Mouse (Mus musculus) mesoderm, embryonic 11.5 days (tissue): Measurements from ENCODE around the gene Rpn2.

Experiments used
- DNase-seq: peaks from one replicate; pipeline ENCODE4 v3.0.0-alpha.2; 2012; ENCODE audit warnings: low read depth, low spot score

The Rpn2 gene

DNA sequence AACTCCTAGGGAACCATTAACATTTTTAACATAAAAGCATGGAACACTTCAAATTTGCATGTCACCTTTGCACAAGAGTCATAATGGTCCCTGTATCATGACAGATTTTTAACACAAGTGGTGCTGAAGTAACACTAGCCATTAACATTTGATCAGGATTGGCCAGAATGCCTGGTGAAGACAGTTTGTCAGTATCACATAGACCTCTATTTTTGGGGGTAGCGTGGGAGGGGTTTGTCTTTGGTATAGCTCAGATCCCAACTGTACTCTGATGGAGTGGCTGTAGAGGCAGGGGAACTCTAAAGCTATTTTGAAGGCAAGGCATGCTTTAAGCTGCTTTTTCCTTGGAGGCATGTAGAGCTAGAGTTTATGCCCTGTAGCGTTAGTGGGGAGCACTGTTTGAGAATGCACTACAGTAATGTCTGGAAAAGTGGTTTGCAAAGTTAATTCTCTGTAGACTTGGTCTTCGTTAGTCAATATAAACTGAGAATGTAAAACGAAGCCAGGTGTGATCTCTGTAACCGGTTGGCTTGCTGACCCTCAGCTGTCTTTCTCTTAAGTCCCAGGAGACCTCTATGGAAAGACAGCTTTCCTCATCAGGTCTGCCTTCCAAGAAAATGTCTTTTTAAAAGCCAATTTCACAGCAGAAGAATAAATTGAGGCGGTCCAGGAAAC lies 32.3 kb downstream of the Rpn2 start:
- no peak for DNase-seq

DNA sequence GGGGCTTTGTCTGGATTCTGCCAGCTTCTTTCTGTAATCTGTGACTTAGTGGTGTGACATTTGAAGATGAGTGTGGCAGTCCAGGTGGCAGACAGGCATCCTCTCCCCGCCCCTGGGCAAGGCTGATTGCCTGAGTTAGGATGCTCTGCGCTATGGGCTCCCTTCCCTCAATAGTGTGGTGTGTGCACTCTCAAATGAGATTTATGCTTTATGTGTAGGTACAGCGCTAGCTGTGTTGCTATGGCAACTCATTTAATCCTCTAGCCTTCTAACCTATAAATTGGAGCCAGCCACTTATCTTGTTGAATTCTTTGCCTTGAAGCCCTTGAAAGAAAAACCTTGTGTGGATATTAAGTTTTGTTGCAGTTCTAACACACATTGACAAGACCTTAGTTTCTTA lies 34.9 kb downstream of the Rpn2 start:
- DNase-seq: no peak

DNA sequence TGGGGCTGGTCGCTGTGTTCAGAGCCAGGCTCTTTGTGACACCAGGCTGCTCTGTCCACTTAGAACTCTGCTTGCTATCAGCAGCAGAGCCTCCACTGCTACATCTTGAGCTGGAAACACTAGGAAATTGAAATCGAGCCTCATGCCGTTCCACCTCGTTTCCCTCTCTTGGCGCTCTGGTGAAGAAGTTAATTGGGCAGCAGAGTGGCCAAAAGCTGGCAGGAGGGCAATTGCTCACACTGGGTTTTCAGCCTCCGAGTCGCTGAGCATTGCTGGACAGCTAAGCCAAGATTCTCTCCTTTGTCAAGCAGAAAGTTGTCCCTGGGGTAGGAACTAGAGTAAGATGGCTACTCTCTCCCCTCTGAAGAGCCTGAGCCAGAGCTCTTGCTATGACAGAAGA lies 35.5 kb downstream of the Rpn2 start:
- no peak for DNase-seq

- DNase-seq: no peak
These were observed 36.7 kb downstream of the Rpn2 start for GRCm38 (mm10) chr2:157315486-157315885.

- no peak for DNase-seq
These were observed 37.6 kb downstream of the Rpn2 start for GRCm38 (mm10) chr2:157316358-157316933.

GRCm38 (mm10) chr2:157317220-157317619 lies 38.4 kb downstream of the Rpn2 start:
- DNase-seq: no peak

DNA sequence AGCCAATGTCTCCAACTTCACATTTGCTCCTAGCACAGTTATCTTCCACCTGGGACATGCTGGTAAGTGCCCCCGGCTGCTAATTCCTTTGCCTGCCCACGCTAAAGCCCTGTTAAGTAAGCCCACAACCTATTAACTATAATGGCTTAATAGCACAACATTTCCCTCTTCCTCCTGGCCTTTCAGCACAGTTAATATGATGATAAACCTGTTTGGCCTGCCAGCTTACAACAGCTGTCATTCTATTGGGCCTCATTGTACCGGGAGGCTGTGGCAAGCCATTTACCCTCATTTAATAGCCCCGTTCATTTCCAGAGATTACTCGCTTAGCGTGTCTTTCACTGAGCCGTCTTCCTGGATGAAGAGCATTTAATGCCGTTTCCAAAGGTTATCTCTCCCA lies 41.3 kb downstream of the Rpn2 start:
- DNase-seq: no peak

- DNase-seq: no peak
These were observed 42.1 kb downstream of the Rpn2 start for GRCm38 (mm10) chr2:157320886-157321285.

DNA sequence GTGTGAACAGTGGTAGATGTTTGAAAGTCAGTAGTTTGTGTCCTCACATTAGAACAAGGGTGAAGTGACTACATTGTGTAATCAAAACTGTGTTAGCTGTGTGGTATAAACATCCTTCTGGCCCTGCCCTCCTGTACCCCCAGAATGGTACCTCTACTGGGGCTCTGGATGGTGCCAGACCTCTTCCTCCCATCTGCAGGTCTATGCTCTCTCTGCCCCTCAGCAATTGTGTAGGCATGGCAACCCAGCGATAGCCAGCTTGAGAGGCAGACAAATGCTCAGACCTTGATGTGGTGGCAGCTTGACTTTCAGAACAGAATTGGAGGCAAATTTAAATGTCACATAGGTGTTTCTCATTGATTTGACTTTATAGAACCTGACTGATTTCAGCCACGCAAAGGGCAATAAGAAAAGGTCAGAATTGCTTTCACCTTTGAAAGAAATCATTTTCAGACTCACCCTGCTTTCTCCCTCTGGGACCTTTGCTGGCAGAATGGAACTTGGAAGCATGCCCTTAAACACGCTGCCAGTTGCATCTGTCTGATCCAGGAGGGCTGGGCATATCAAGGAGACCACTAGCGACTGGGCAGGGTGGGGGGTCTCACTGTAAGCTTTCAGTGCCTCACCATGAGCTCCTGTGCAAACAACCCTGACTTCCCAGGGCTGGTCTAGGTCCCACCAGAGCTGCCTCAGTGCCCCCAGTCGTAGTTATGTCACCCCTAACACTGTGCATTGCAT lies 43.4 kb downstream of the Rpn2 start:
- no peak for DNase-seq

DNA sequence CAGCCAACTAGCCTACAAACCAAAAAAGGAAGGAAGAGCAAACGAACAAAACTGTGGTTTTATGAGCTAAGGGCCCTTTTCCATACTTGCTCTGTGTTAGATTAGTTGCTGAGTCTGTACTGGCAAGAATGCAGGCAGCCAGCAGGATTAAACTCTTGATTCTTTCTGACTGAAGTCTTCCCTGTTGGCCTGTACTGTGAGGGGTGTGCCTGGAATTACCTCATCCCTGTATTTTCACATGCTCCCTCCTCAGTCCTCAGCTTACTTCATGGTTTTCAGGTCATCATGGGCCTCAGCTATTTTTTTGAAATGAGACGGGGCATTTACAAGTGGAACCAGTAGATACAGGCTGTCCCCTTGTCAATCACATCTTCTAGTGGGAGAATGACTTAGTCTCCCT lies 46.4 kb downstream of the Rpn2 start:
- DNase-seq: no peak

GRCm38 (mm10) chr2:157328106-157328505 lies 49.3 kb downstream of the Rpn2 start:
- no peak for DNase-seq

DNA sequence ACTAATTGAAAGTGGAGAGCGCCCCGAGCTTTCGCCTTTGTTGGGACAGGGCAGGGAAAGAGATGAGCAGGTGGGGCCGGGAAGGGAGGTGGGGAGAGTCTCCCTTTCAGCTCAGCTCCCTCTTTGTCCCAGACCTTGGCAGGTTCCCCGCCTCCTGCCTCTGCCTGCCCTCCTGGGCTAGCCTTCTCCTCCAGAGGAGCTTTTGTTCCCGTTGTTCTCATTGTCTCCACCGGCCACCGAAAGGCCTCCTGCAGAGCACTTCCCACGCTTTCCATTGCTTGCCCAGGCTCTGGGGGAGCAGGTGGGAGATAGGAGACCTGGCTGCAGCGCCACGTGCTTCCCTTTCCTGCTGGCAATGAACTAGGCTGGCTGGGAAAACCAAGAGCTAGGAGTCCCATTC lies 49.8 kb downstream of the Rpn2 start:
- DNase-seq: peak; percentile 45

DNA sequence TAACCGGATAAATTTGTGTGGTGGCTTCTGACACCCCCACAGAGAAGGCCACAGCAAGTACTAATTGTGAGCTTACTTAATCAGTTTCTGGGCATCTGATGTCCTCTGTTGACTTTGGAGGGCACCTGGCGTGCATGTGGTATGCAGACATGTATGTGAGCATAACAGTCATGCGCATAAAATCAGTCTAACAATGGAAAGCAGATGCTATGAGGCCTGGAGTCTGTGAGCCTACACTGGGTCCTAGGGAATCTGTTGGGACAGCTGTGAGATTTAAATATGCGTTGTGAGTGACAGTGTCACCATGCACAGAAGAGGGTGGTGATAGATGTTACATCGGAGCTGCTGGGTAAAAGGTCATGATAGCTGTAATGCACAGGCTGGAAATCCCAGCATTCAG lies 53.2 kb downstream of the Rpn2 start:
- DNase-seq: peak; percentile 37

DNA sequence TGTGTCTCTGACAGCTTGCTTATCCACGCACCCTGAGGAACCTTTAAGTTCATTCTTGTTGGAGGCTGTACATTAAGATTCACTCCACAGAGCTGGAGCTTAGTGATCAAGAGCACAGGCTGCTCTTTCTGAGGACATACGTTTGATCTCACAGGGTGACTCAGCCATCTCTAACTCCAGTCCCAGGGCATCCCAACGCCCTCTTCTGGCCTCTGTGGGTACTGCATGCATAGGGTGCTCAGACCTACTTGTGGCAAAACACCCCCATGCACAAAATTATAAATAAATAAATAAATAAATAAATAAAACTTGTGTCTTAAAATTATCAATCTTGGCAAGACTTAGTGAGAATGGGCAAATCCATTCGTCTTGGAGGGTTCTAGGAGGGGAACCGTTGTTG lies 59.8 kb downstream of the Rpn2 start:
- peak; percentile 80 for DNase-seq

GRCm38 (mm10) chr2:157339532-157339931 lies 60.7 kb downstream of the Rpn2 start:
- DNase-seq: no peak

GRCm38 (mm10) chr2:157340221-157340741 lies 61.5 kb downstream of the Rpn2 start:
- DNase-seq: no peak

GRCm38 (mm10) chr2:157341554-157342270 lies 62.9 kb downstream of the Rpn2 start:
- peak; percentile 88 for DNase-seq

DNA sequence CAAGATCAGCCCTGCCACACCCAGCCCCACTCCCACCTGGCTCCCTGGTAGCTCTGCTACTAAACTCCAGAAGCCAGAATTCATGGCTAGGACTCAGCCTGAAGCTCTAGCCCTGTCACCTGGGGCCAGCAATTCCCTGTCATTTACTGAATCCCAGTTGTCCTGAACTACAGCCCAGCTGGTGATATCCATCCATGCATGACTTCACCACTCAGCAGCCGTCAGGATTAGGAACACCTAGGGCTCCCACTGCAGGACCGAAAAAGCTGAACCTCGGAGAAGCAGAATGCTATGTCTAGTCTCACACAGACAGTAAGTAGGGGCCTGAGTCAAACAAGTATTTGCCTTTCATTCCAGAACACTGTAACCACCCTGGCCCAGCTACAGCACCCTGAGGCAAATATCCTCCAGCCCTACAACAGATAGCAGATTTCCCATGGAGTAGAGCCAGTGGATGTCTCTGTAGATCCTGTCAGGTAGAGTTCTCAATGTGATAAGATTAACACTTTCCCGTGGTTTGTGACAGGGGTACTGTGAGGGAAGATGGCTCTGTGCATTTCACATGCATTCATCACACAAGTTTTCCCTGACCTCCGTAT lies 63.6 kb downstream of the Rpn2 start:
- DNase-seq: no peak

- DNase-seq: no peak
These were observed 64.5 kb downstream of the Rpn2 start for GRCm38 (mm10) chr2:157343337-157343736.

- no peak for DNase-seq
These were observed 68.7 kb downstream of the Rpn2 start, which contains the start of gene Ghrh for GRCm38 (mm10) chr2:157347361-157348159. Gene Ghrh (minus strand): TSS chr2:157347506.
